Mouse (Mus musculus) adrenal gland, postnatal 4 days (tissue): ENCODE measurements at regions not wholly inside any gene's neighbourhood (a gene's known extent, or its start where the extent isn't known, plus 50 kb on each side); places are given as distances from the start of the nearest gene placed in this dataset.

Experiments used
- DNase-seq, 2 experiments: peaks; one replicate each; pipeline ENCODE4 v3.0.0; 2021 to 2022; ENCODE audit warnings: low spot score in 2 of 2, mixed read lengths in 2 of 2

GRCm38 (mm10) chr12:52622398-52622797 lies 76.8 kb upstream of the Akap6 start:
- no peak for DNase-seq

- no peak for DNase-seq
Measured at GRCm38 (mm10) chr12:52623416-52624108, 75.6 kb upstream of the Akap6 start.

GRCm38 (mm10) chr12:52624871-52625270 lies 74.3 kb upstream of the Akap6 start:
- no peak for DNase-seq

GRCm38 (mm10) chr12:52628771-52629170 lies 70.4 kb upstream of the Akap6 start:
- no peak for DNase-seq

- no peak for DNase-seq
Measured at GRCm38 (mm10) chr12:52635121-52635878, 63.9 kb upstream of the Akap6 start.

GRCm38 (mm10) chr12:52636186-52636881 lies 62.8 kb upstream of the Akap6 start:
- DNase-seq, result no peak

- DNase-seq, result no peak
Measured at GRCm38 (mm10) chr12:52636920-52637319, 62.3 kb upstream of the Akap6 start.

GRCm38 (mm10) chr12:52637506-52638249 lies 61.5 kb upstream of the Akap6 start:
- DNase-seq, result peak in 1 of 2 experiments; percentile 30

GRCm38 (mm10) chr12:52638461-52638860 lies 60.7 kb upstream of the Akap6 start:
- no peak for DNase-seq

- no peak for DNase-seq
Measured at GRCm38 (mm10) chr12:52644059-52644458, 55.1 kb upstream of the Akap6 start.
